Mouse (Mus musculus) neural tube, embryonic 12.5 days (tissue): ENCODE measurements around the gene Ppp3ca. TPM values are rescaled to one million over a fixed set of nuclear protein-coding genes. Genes with fewer than 3 reads are reported as not detected.

Source experiments
- ATAC-seq: fragments of 200-750 bp; cut with Nextera tagmentation; 2 replicates; pipeline ENCODE4 v1.8.0; 2017; ENCODE audit warnings: low read depth, mild to moderate bottlenecking, moderate TSS enrichment, moderate library complexity; ENCODE audit not compliant: low FRiP score
- H3K27ac ChIP-seq: fragments of 300-500 bp; sonication (generic); 2 replicates; pipeline ENCODE4 v1.5.1; 2016
- H3K27me3 ChIP-seq: fragments of 300-500 bp; sonication (generic); replicated peaks from 2 replicates; pipeline ENCODE4 v1.6.1; 2016; ENCODE audit warnings: mild to moderate bottlenecking
- H3K36me3 ChIP-seq: fragments of 300-500 bp; sonication (generic); 2 replicates; pipeline ENCODE4 v1.6.1; 2016; ENCODE audit warnings: mild to moderate bottlenecking
- H3K4me1 ChIP-seq: fragments of 300-500 bp; sonication (generic); 2 replicates; pipeline ENCODE4 v1.6.1; 2016
- H3K4me2 ChIP-seq: fragments of 300-500 bp; sonication (generic); replicated peaks from 2 replicates; pipeline ENCODE4 v1.6.1; 2016; ENCODE audit warnings: mild to moderate bottlenecking
- H3K4me3 ChIP-seq: fragments of 300-500 bp; sonication (generic); 2 replicates; pipeline ENCODE4 v1.5.1; 2016
- H3K9ac ChIP-seq: fragments of 300-500 bp; sonication (generic); 2 replicates; pipeline ENCODE4 v1.6.1; 2016; ENCODE audit warnings: mild to moderate bottlenecking
- H3K9me3 ChIP-seq: fragments of 300-500 bp; sonication (generic); 2 replicates; pipeline ENCODE4 v1.6.1; 2016; ENCODE audit warnings: mild to moderate bottlenecking
- WGBS: fragments of 180-500 bp; shearing (Covaris S2); methylation state at CpG from one replicate; pipeline ENCODE4 v1.1.7; 2016; 5-methylcytosine and 5-hydroxymethylcytosine counted together
- polyA plus RNA-seq: library from polyadenylated mRNA; unstranded; fragments of >200 nt; fragmentation: Nextera tagmentation; extraction: Ambion mirVana; gene quantifications from 2 replicates; pipeline ENCODE4 v1.2.1, GENCODE M21; 2016

Gene Ppp3ca
- polyA plus RNA-seq, 1 experiment from 2014 or later: 164 TPM

- Histone ChIP-seq H3K27ac (no peak overlapping the region), H3K27me3 (no peaks in the 10 kb centered on the region), H3K9ac (no peak overlapping the region), H3K36me3 (no peaks in the 10 kb centered on the region), H3K4me3 (no peak overlapping the region), H3K4me2 (no peak overlapping the region), H3K4me1 (no peaks in the 10 kb centered on the region), H3K9me3 (no peaks in the 10 kb centered on the region)
- no peak for ATAC-seq
- 78% methylated on average over 3 of the region's 3 CpGs for WGBS
These were observed 140.3 kb downstream of the Ppp3ca start for GRCm38 (mm10) chr3:136810271-136810670.

GRCm38 (mm10) chr3:136812162-136812561, 142.2 kb downstream of the Ppp3ca start:
- Histone ChIP-seq H3K4me1 (no peaks in the 10 kb centered on the region), H3K36me3 (no peaks in the 10 kb centered on the region), H3K9me3 (no peaks in the 10 kb centered on the region), H3K4me2 (no peak overlapping the region), H3K27me3 (no peaks in the 10 kb centered on the region), H3K4me3 (no peak overlapping the region), H3K27ac (no peak overlapping the region), H3K9ac (no peak overlapping the region)
- WGBS: 87% methylated on average over 6 of the region's 6 CpGs
- ATAC-seq: no peak

- Histone ChIP-seq H3K27me3 (no peaks in the 10 kb centered on the region), H3K4me3 (no peak overlapping the region), H3K9me3 (no peaks in the 10 kb centered on the region), H3K36me3 (no peaks in the 10 kb centered on the region), H3K9ac (no peak overlapping the region), H3K4me2 (no peak overlapping the region), H3K4me1 (no peaks in the 10 kb centered on the region), H3K27ac (no peak overlapping the region)
- ATAC-seq: no peak
- 85% methylated on average over 2 of the region's 2 CpGs for WGBS
These were observed 142.9 kb downstream of the Ppp3ca start for GRCm38 (mm10) chr3:136812791-136813190.

GRCm38 (mm10) chr3:136813886-136814285, 144.0 kb downstream of the Ppp3ca start:
- no peak overlapping the region for H3K4me2 ChIP-seq
- no peak overlapping the region for H3K27ac ChIP-seq
- no peaks in the 10 kb centered on the region for H3K36me3 ChIP-seq
- H3K9ac ChIP-seq: no peak overlapping the region
- ATAC-seq: no peak
- no peaks in the 10 kb centered on the region for H3K4me1 ChIP-seq
- H3K4me3 ChIP-seq: no peak overlapping the region
- H3K27me3 ChIP-seq: no peaks in the 10 kb centered on the region
- WGBS: 95% methylated on average over 2 of the region's 2 CpGs
- H3K9me3 ChIP-seq: no peaks in the 10 kb centered on the region

GRCm38 (mm10) chr3:136814916-136815315, 145.0 kb downstream of the Ppp3ca start:
- Histone ChIP-seq H3K27ac (no peak overlapping the region), H3K36me3 (no peaks in the 10 kb centered on the region), H3K9me3 (no peaks in the 10 kb centered on the region), H3K4me1 (no peaks in the 10 kb centered on the region), H3K4me2 (no peak overlapping the region), H3K9ac (no peak overlapping the region), H3K4me3 (no peak overlapping the region), H3K27me3 (no peaks in the 10 kb centered on the region)
- WGBS: 97% methylated on average over 4 of the region's 4 CpGs
- ATAC-seq: no peak

GRCm38 (mm10) chr3:136816319-136816718, 146.4 kb downstream of the Ppp3ca start:
- no peak overlapping the region for H3K4me2 ChIP-seq
- no peak overlapping the region for H3K9ac ChIP-seq
- H3K4me3 ChIP-seq: no peak overlapping the region
- no peaks in the 10 kb centered on the region for H3K9me3 ChIP-seq
- ATAC-seq: no peak
- WGBS: 65% methylated on average over 3 of the region's 3 CpGs
- no peaks in the 10 kb centered on the region for H3K36me3 ChIP-seq
- H3K4me1 ChIP-seq: no peaks in the 10 kb centered on the region
- H3K27me3 ChIP-seq: no peaks in the 10 kb centered on the region
- no peak overlapping the region for H3K27ac ChIP-seq

- Histone ChIP-seq H3K4me1 (no peaks in the 10 kb centered on the region), H3K9ac (no peak overlapping the region), H3K27ac (no peak overlapping the region), H3K4me2 (no peak overlapping the region), H3K9me3 (no peaks in the 10 kb centered on the region), H3K4me3 (no peak overlapping the region), H3K27me3 (no peaks in the 10 kb centered on the region), H3K36me3 (0 out of 2 replicates have a peak, but pooled peaks cover 4% of the 10 kb centered on the region)
- WGBS: 89% methylated on average over 5 of the region's 5 CpGs
- no peak for ATAC-seq
These were observed 149.1 kb downstream of the Ppp3ca start for GRCm38 (mm10) chr3:136818997-136819396.

GRCm38 (mm10) chr3:136821039-136821438, 151.1 kb downstream of the Ppp3ca start:
- Histone ChIP-seq H3K4me1 (no peaks in the 10 kb centered on the region), H3K27ac (no peak overlapping the region), H3K27me3 (no peaks in the 10 kb centered on the region), H3K4me3 (no peak overlapping the region), H3K4me2 (no peak overlapping the region), H3K9ac (no peak overlapping the region), H3K36me3 (0 out of 2 replicates have a peak, but pooled peaks cover 4% of the 10 kb centered on the region), H3K9me3 (no peaks in the 10 kb centered on the region)
- ATAC-seq: no peak
- WGBS: 80% methylated on average over 3 of the region's 3 CpGs

- no peaks in the 10 kb centered on the region for H3K4me1 ChIP-seq
- H3K27me3 ChIP-seq: no peaks in the 10 kb centered on the region
- H3K9me3 ChIP-seq: no peaks in the 10 kb centered on the region
- H3K4me3 ChIP-seq: no peak overlapping the region
- no peak overlapping the region for H3K27ac ChIP-seq
- ATAC-seq: no peak
- no peak overlapping the region for H3K4me2 ChIP-seq
- no peak overlapping the region for H3K9ac ChIP-seq
- 0 out of 2 replicates have a peak, but pooled peaks cover 4% of the 10 kb centered on the region for H3K36me3 ChIP-seq
- 88% methylated on average over 2 of the region's 2 CpGs for WGBS
These were observed 152.1 kb downstream of the Ppp3ca start for GRCm38 (mm10) chr3:136821993-136822392.

GRCm38 (mm10) chr3:136822431-136822830, 152.5 kb downstream of the Ppp3ca start:
- no peak overlapping the region for H3K4me2 ChIP-seq
- no peak overlapping the region for H3K9ac ChIP-seq
- no peak overlapping the region for H3K27ac ChIP-seq
- no peaks in the 10 kb centered on the region for H3K4me1 ChIP-seq
- H3K4me3 ChIP-seq: no peak overlapping the region
- 0 out of 2 replicates have a peak, but pooled peaks cover 4% of the 10 kb centered on the region for H3K36me3 ChIP-seq
- no peaks in the 10 kb centered on the region for H3K27me3 ChIP-seq
- WGBS: 96% methylated on average over 2 of the region's 2 CpGs
- H3K9me3 ChIP-seq: no peaks in the 10 kb centered on the region
- ATAC-seq: no peak

GRCm38 (mm10) chr3:136828451-136828850, 158.5 kb downstream of the Ppp3ca start:
- 67% methylated on average over 2 of the region's 2 CpGs for whole genome bisulfite sequencing
- H3K27ac ChIP-seq: no peak overlapping the region
- no peak overlapping the region for H3K4me3 ChIP-seq
- H3K36me3 ChIP-seq: 0 out of 2 replicates have a peak, but pooled peaks cover 4% of the 10 kb centered on the region
- H3K9me3 ChIP-seq: no peaks in the 10 kb centered on the region
- H3K9ac ChIP-seq: no peak overlapping the region
- no peak overlapping the region for H3K4me2 ChIP-seq
- H3K4me1 ChIP-seq: peaks cover 22% of the 10 kb centered on the region
- H3K27me3 ChIP-seq: no peaks in the 10 kb centered on the region
- no peak for ATAC-seq

GRCm38 (mm10) chr3:136829109-136829508, 159.2 kb downstream of the Ppp3ca start:
- no peak for ATAC-seq
- Histone ChIP-seq H3K27me3 (no peaks in the 10 kb centered on the region), H3K27ac (no peak overlapping the region), H3K4me1 (peaks cover 29% of the 10 kb centered on the region), H3K9ac (no peak overlapping the region), H3K36me3 (no peaks in the 10 kb centered on the region), H3K9me3 (no peaks in the 10 kb centered on the region), H3K4me2 (no peak overlapping the region), H3K4me3 (no peak overlapping the region)
- WGBS: 52% methylated on average over 5 of the region's 5 CpGs

- Histone ChIP-seq H3K4me2 (no peak overlapping the region), H3K9me3 (no peaks in the 10 kb centered on the region), H3K36me3 (no peaks in the 10 kb centered on the region), H3K9ac (no peak overlapping the region), H3K27ac (no peak overlapping the region), H3K4me1 (peaks cover 30% of the 10 kb centered on the region), H3K27me3 (no peaks in the 10 kb centered on the region), H3K4me3 (no peak overlapping the region)
- ATAC-seq: no peak
- 89% methylated on average over 11 of the region's 12 CpGs for WGBS
These were observed 160.8 kb downstream of the Ppp3ca start for GRCm38 (mm10) chr3:136830687-136831220.
